Mouse (Mus musculus) cerebellum, adult 9-11 months (tissue): ENCODE results near the gene Lama5.
A peak's percentile ranks its signal among the peaks of the same experiment; 100 is the strongest.

Experiments used
- DNase-seq: peaks from one replicate; pipeline ENCODE4 v3.0.0; 2022

Lama5 gene

GRCm38 (mm10) chr2:180222250-180222649 is 3.4 kb downstream of the Lama5 start:
- DNase-seq, result no peak

DNA sequence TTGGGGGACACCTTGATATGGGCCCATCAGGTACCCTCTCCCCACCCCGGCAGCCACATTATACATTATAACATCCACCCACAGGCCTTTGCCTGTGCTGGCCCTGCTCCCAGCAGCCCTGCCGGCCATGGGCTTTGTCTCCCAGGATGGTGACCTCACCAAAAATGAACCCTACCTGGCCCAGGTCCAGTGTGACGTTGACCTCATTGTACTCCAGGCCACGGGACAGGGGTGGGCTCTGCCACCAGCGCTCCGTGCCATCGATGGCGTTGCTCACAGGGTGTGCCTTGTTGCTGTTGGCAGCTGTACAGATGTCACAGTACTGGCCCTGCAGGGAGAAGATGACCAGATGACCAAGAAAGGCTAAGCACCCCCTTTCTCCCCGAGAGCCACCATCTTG is 4.6 kb downstream of the Lama5 start:
- DNase-seq, result no peak

DNA sequence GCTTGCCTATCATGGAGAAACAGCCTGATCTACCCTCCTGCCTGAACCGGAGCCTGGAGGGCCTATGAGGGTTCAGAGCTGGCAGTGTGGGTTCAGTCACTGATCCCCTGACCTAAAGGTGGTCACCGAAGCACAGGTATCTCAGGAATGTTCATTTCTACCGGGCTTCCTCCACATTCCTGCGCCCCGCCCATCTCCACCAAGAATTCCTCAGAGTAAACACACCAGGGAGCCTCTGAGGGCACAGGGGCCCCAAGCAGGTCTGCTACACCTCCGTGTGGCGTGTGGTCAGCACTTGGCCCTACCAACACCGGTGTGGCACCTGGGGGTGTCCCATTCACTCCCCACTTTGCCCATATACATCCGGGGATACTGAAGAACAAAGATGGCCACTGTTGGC is 5.5 kb downstream of the Lama5 start:
- no peak for DNase-seq

DNA sequence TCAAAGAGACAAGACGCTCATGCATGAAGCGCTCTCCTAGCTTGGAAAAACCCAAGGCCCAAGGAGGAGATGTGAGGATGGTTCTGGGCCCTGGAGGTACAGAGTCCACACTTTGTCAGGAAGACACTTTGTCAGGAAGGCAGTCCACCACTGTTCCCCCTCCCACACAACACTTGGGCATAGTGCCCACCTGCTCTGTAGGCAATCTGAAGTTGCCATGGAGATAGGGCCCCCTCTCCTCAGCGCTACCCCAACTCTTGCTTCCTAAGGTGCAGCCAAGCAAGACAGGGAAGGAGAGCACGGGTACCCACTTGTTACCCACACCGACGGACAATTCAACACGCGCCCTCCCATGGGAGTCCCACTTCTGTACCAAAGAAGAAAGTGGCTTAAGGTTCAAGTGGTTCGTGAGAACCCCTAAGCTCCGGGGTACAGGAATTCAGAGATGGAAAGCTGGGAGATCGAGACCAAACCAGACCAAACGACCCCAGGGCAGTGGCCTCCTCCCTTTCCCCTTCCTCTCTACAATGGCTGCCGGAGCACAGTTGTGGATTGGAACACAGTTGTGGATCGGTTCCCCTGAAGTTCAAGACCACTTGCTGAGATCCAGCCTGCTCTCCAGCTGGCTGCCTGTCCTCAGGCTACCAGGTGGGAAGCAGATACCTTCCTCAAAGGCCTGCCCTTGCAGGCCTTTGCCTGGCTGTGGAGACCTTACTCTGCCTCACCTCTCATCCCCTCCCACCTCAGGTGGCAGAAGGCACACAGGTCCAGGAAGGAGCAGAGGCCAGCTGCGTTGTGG is 6.3 kb downstream of the Lama5 start:
- DNase-seq, result no peak

DNA sequence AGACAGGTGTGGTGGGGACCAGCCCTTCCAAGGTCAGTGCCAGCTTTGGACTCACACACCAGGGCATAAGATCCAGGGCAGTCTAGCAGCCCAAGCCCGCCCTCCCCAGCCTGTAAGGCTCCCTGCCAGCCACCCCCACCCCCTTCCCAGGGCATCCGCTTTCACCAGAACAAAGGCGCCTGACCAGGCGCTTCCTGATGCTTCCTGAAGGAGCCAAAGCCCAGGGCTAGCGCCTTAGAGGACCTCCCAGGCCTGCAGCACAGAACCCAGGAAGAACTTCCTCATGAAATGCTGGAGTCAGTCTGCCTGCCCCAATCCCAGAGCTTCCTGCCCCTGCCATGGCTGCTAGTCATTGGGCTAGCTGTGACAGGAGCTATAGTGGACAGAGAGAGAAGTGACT is 7.0 kb downstream of the Lama5 start:
- no peak for DNase-seq

GRCm38 (mm10) chr2:180218241-180218640 is 7.4 kb downstream of the Lama5 start:
- no peak for DNase-seq

DNA sequence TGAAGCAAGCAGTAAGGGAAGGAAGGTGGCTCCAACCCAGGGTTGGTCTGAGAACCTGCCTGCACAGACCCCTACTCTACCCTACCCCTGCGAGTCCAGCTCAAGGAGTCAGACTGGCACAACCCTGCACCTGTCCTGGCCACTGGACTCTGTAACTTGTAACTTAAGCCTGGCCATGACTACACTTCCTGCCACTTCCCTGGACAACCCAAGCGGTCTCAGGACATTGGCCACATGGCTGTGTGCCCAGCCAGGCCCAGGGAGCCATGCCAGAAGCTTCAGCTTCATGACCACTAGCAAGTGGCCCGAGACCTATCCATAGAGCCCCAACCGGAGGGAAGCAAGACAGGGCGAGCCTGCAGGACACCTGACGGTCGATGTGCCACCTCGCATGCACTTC is 8.1 kb downstream of the Lama5 start:
- peak; percentile 55 for DNase-seq

GRCm38 (mm10) chr2:180216921-180217320 is 8.7 kb downstream of the Lama5 start:
- no peak for DNase-seq

- no peak for DNase-seq
Observed at GRCm38 (mm10) chr2:180215951-180216350, 9.7 kb downstream of the Lama5 start.

DNA sequence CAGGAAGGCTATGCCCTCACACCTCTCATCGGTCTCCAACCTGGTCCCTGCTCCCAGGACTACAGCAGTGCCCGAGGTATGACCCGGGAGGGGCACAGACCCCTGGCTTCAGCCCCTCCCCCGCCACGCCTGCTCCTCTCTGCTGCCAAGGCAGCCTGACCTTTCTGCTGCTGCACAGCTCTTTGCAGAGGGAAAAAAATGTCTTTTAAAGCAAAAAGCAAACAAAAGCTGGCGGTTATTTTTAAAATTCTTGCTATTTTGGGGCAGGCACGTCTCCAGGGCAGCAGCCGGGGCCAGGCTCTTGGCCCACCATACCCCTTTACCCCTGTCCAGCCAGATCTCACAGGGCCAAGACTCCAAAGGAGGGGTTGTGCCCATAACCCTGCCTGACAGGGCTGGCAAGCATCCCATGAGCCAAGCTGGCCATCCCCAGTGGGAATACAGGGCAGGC is 10.6 kb downstream of the Lama5 start:
- DNase-seq, result no peak

DNA sequence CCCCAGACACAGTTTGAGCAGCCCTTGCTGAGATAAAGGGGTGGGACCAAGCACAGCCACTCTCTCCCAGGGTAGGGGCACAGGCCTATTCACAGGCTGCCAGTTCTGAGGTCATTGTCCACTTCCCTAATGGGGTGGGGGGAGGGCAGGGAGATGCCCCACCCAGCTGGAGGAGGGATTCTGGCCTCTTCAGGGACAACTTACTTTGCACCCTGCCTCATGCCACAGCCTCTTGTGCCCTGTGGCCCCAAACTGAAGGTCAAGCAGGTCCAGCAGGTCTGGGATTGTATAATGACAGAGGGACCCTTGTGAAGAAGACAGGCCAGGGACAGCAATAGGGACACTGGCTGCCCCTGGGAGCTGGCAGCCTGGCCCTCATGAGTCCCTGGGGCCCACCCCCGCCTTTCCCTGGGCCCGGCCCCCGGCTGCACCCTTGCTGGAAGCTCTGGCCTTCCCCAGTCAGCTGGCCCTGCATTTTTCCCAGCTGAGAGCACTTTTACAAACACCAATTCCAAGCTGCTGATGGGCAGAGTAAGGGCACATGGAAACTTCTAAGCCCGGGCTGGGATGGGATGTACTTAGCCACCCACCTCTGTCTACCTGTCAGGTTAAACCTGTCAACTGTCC is 11.2 kb downstream of the Lama5 start:
- no peak for DNase-seq

DNA sequence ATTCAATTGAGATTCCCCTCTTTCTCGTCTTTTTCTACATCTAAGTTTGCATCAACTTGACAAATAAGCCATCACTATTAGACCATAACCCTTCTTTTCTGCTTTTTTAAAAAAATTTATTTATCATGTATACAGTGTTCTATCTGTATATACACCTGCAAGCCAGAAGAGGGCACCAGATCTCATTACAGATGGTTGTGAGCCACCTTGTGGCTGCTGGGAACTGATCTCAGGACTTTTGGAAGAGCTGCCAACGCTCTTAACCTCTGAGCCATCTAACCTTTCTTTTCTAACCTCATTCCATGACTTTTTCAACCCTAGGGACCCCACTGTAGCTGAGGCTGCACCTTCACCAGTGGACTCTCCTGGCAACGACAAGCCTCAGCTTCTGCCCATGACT is 13.4 kb downstream of the Lama5 start:
- DNase-seq, result no peak

DNA sequence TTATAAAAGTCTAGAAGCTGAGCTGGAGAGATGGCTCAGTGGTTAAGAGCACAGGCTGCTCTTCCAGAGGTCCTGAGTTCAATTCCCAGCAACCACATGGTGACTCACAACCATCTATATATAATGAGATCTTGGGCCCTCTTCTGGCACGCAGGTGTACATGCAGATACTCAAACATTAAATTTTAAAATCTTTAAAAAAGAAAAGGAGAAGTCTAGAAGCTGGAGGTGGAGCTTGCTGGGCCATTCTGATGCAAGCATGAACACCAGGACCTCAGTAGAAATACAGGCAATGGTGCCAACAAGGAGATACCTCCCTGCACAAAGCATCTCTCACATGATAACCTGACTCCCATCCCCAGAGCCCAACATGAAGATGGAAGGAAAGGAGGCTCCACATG is 16.7 kb downstream of the Lama5 start:
- no peak for DNase-seq

DNA sequence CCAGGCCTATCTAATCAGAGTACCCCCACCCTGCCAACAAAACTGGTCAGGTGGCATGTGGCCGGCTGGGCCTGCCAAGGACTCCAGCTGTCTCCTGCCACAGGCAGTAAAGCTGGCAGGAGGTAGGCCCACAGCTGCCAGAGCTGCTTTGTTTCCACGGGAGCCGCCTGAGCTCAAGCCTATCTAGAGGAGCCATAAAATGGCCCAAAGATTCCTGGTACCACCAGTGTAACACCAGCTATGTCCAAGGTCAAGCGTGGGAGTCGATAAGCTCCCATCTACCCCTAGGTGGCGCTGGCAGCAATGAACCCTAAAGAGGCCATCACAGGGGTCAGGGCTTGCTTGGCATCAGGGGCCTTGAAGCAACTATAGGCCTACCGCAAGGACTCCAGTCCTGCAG is 17.8 kb downstream of the Lama5 start:
- DNase-seq, result no peak

DNA sequence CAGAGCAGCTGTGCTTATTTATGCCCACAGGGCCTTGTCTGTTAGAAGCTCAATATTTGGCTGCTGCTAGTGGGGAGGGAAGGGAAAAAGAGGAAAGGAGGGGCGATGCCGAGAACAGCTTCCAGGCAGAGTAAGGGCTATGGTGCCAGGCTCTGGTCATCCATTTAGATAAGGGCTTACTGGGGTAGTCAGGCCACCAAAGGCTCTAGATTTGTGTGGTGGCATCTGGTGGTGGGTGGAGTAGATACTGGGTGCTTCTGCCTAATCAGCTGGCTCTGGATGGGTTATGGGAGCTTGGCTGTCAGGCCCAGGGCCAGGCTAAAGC is 19.7 kb downstream of the Lama5 start:
- DNase-seq, result no peak

DNA sequence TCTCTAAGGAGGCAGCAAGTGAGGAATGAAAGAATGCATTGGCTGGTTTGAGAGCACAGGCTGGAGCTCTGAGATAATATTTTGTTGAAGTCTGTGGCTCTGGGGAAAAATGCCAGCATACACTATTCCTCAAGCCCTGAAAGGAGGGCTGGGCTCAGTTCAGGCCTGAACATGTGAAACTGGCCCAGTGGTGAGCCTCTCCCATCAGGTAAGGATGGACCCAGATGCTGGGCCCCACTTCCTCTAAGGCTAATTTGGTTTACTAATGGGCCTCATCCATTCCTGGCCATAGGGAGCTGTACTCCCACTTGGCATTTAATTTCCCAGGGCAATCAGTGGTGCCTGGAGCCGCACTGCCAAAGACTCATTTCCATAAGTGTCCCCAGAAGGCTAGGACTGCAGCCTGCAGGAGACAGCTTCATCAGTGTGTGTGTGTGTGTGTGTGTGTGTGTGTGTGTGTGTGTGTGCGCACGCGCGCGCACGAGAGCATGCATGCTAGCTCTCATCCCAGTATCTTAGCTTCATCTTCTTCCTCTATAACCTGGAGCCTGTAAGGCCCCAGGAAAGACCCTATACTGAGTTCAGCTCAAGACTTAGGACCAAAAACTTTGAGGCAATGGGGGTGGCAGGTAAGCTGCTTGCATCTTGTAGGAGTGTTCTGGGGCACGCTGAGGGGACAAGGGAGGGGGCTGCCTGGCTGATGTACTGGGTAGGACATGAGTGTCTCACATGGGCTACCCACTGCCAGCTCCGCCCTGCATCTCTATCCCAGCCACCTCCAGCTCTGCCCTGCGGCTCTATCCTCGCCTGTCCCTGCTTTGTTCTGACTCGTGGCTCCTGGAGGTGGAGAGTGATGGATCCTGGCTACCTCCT is 20.3 kb downstream of the Lama5 start:
- no peak for DNase-seq

GRCm38 (mm10) chr2:180204501-180204900 is 21.2 kb downstream of the Lama5 start:
- DNase-seq, result no peak

DNA sequence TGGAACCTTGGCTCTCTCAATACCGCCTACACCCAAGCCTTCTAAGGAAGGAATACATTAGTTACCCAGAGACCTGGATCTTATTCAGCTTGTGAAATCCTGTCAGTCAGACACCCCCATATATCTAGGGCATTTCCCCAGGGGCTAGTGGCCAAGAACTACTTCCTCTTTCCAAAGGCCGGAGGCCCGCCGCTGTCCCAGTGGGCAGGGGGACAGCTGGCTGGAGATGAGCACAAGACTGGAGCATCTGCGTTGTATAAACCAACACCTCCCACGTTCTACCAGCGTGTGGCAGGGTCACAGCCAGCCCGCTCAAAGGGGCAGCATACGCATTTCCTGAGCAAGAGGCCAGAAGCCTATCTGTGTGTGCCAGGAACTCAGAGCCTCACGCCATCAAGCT is 22.9 kb downstream of the Lama5 start:
- DNase-seq, result no peak

DNA sequence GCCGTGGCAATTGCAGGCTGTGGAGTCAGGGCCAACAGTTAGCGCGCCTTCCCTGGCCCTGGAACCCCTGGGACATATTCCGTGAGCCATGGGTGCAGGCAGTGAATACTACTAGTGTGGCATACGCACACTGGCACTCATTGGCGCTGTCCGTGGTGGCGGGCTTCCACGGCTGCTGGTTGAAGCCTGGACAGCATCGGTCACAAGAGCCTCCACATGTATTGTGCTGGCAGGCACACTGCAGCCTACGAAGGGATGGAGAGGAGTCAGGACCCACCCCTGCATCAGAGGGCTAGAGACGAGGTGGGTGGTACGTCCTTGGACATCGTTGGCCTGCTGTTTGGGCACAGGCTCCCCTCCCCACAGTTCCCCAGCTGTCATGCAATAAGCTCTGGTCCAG is 23.4 kb downstream of the Lama5 start:
- DNase-seq, result no peak

DNA sequence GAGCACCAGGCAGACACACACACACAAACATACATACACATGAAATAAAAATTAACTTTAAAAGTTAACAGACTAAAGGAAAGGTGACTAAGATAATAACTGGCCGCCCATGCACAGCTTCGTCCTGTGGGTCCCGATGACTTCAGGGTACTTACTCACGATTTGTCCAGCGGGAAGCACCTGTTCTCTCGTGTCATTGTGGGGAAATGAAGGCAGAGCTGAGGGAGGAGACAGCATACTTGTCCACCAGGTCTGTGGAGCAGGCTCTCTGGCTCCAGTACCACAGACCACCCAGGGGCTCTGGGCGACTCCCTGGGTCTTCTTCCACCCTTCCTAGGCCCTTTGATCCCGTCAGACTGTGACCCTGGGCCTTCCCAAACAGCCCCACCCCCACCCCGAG is 24.4 kb downstream of the Lama5 start:
- DNase-seq, result no peak

- DNase-seq, result no peak
Observed at GRCm38 (mm10) chr2:180200681-180201080, 25.0 kb downstream of the Lama5 start.

DNA sequence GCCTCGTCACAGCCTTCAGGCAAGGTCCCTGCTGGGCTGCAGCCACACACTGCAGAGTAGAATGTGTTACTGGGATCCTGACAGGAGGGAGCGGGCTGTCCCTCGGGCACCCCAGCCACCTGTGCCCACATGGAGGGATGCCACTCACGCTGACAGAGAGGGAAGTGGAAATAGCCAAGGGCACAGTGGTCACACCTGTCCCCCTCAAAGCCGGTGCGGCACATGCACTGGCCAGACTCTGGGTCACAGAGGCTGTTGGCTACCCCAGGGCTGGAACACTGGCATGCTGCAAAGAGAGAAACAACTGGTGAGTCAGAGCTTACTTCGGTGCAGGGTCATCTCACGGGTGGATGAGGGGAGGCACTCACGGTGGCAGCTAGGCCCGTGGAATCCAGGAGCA is 26.9 kb downstream of the Lama5 start:
- DNase-seq, result no peak

GRCm38 (mm10) chr2:180197323-180198037 is 28.2 kb downstream of the Lama5 start:
- no peak for DNase-seq
